Mouse (Mus musculus): Measurements from ENCODE around the gene Hexa.
A peak's percentile ranks its signal among the peaks of the same experiment; 100 is the strongest.

The Hexa gene

DNA sequence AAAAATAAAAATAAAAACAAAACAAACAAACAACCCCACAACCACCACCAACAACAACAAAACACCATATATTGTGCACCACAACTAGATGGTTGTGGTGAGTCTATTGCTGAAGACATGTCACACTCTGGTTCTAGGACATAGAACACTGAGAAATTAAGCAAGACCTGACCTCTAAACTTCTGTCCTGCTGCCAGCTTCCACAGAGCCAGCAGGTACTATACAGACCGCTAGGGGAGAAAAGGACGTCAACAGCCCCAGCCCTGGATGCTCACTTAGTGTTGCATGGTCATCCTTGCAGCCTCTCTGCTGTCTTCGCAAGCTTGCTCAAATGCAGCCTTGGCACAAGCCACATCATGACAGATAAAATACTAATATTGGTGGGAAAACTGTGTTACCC lies 11.8 kb upstream of the Hexa start:
- TF ChIP-seq POU5F1 (IDR thresholded peaks at IDR 0.05; ENCODE audit: borderline replicate concordance, low read length), result no peak
- no peak for TF ChIP-seq NANOG (IDR thresholded peaks at IDR 0.05; ENCODE audit: borderline replicate concordance, low read length)
- no peak for TF ChIP-seq CTCF (conservative IDR thresholded peaks at IDR 0.05; ENCODE audit: low read length)
- Histone ChIP-seq H3K9me3 (ENCODE audit: low read length) (no peaks in the 10 kb centered on the region), H3K4me1 (replicated peaks; ENCODE audit: low read depth, low read length) (peaks cover 27% of the 10 kb centered on the region), H3K27me3 (ENCODE audit: insufficient read depth, low read length) (0 out of 2 replicates have a peak, but pooled peaks cover 2% of the 10 kb centered on the region), H3K36me3 (ENCODE audit: insufficient read depth, low read length) (no peaks in the 10 kb centered on the region), H3K4me3 (replicated peaks; ENCODE audit: low read length) (no peak overlapping the region)

DNA sequence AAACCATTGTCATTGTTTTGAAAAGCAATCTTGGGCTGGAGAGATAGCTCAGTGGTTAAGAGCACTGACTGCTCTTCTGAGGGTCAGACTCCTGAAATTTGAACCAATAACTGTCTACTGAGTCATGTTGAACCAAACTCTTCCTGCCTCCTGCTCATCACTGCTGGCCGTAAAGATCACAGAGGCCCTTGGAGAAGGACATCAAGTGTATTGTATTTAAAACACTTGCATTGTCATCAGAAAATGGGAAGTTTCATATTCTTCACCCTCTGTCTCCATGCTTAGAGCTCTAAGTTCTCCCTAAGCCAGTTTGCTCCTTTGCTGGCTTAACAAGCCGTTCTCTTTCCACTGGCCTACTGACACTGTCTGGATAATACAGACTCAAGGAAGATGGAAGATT lies 11.1 kb upstream of the Hexa start:
- H3K9me3 ChIP-seq (ENCODE audit: low read length), result no peaks in the 10 kb centered on the region
- H3K4me1 ChIP-seq (replicated peaks; ENCODE audit: low read depth, low read length), result peaks cover 30% of the 10 kb centered on the region
- no peak for TF ChIP-seq CTCF (conservative IDR thresholded peaks at IDR 0.05; ENCODE audit: low read length)
- TF ChIP-seq POU5F1 (IDR thresholded peaks at IDR 0.05; ENCODE audit: borderline replicate concordance, low read length), result no peak
- H3K36me3 ChIP-seq (ENCODE audit: insufficient read depth, low read length), result no peaks in the 10 kb centered on the region
- no peak overlapping the region for H3K4me3 ChIP-seq (replicated peaks; ENCODE audit: low read length)
- 0 out of 2 replicates have a peak, but pooled peaks cover 2% of the 10 kb centered on the region for H3K27me3 ChIP-seq (ENCODE audit: insufficient read depth, low read length)

DNA sequence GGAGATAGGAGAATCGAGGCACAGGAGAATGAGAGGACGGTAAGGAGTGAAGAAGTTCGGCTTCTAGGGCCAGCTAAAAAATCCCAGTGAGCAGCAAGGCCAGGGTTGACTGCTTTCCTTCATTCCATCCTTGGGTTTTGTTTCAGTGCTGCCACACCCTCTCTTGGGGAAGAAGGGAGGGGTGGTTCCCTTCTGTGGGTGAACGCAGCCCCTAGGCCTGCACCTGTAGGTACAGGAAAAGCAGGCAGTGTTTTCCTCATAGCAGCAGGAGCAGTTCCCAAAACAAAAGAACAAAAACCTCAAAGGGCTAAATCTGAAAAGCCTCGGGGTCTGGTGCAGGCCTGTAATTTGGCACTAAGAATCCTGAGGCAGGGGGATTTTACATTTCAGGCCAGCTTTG lies 7.7 kb upstream of the Hexa start:
- TF ChIP-seq POU5F1 (IDR thresholded peaks at IDR 0.05; ENCODE audit: borderline replicate concordance, low read length) (no peak), CTCF (conservative IDR thresholded peaks at IDR 0.05; ENCODE audit: low read length) (no peak), NANOG (IDR thresholded peaks at IDR 0.05; ENCODE audit: borderline replicate concordance, low read length) (no peak)
- peaks cover 36% of the 10 kb centered on the region for H3K4me1 ChIP-seq (replicated peaks; ENCODE audit: low read depth, low read length)
- H3K9me3 ChIP-seq (ENCODE audit: low read length), result no peaks in the 10 kb centered on the region
- no peaks in the 10 kb centered on the region for H3K36me3 ChIP-seq (ENCODE audit: insufficient read depth, low read length)
- peak overlapping the region; percentile 45; the same call in 1 of the 2 replicates for H3K4me3 ChIP-seq (replicated peaks; ENCODE audit: low read length)
- no peaks in the 10 kb centered on the region for H3K27me3 ChIP-seq (ENCODE audit: insufficient read depth, low read length)

DNA sequence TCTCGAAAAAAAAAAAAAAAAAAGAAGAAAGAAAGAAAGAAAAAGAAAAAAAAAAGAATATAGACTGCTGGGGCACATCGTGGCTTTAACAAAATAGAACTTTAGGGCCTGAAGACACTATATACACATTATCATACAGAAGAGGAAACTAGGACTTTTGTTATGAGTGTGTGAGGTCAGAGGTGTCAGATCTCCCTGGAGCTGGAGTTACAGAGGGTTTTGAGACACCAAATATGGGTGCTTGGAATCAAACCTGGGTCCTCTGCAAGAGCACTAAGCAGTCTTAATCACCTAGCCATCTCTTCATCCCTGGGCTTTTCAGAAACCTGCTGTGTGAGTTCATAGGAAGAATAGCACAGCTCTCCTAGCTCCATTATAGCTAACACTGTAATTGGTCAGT lies 5.9 kb upstream of the Hexa start:
- peaks cover 40% of the 10 kb centered on the region for H3K4me1 ChIP-seq (replicated peaks; ENCODE audit: low read depth, low read length)
- H3K27me3 ChIP-seq (ENCODE audit: insufficient read depth, low read length), result peaks cover 9% of the 10 kb centered on the region; the same call in 1 of the 2 replicates
- TF ChIP-seq POU5F1 (IDR thresholded peaks at IDR 0.05; ENCODE audit: borderline replicate concordance, low read length) (no peak), NANOG (IDR thresholded peaks at IDR 0.05; ENCODE audit: borderline replicate concordance, low read length) (no peak), CTCF (conservative IDR thresholded peaks at IDR 0.05; ENCODE audit: low read length) (no peak)
- no peaks in the 10 kb centered on the region for H3K36me3 ChIP-seq (ENCODE audit: insufficient read depth, low read length)
- no peaks in the 10 kb centered on the region for H3K9me3 ChIP-seq (ENCODE audit: low read length)
- H3K4me3 ChIP-seq (replicated peaks; ENCODE audit: low read length), result no peak overlapping the region

DNA sequence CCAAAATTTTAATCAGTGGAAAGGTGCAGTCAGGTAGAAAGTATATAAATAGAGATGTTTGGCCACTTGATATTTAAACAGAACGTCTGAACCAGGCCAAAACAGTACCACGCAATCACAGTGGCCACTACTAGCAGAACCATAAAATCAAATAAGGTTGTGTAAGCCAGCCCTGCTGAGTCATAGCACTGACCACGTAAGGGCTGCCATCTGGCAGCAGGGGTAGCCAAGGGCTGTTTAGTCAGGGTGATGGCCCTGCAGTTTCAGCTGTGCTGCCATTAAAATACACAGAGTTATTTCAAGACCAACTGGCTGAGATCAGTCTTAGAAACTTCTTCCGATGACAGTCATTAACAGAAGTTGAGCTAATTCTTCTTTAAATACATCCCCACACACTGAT lies 5.5 kb upstream of the Hexa start:
- H3K4me3 ChIP-seq (replicated peaks; ENCODE audit: low read length), result no peak overlapping the region
- no peaks in the 10 kb centered on the region for H3K36me3 ChIP-seq (ENCODE audit: insufficient read depth, low read length)
- TF ChIP-seq CTCF (conservative IDR thresholded peaks at IDR 0.05; ENCODE audit: low read length) (no peak), POU5F1 (IDR thresholded peaks at IDR 0.05; ENCODE audit: borderline replicate concordance, low read length) (no peak), NANOG (IDR thresholded peaks at IDR 0.05; ENCODE audit: borderline replicate concordance, low read length) (no peak)
- H3K4me1 ChIP-seq (replicated peaks; ENCODE audit: low read depth, low read length), result peaks cover 42% of the 10 kb centered on the region
- peaks cover 9% of the 10 kb centered on the region; the same call in 1 of the 2 replicates for H3K27me3 ChIP-seq (ENCODE audit: insufficient read depth, low read length)
- H3K9me3 ChIP-seq (ENCODE audit: low read length), result no peaks in the 10 kb centered on the region

DNA sequence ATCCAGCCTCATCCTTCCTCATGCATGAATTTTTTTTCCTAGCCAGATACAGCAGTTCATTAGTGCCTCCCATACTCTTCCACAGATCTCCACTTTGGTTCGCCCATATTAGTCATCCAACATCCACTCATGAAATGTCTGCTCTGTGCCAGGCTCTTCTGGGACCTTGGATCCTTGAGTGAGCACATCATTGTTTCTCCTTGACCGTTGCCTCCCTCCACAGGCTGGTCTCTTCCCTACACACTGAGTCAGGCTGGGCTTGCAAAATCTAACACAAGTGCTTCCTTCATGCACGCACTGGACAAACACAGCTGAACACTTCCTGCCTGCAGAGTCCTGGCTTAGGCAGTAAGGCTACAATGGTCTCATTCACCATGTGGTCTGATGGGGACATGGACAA lies 1.7 kb upstream of the Hexa start:
- TF ChIP-seq CTCF (conservative IDR thresholded peaks at IDR 0.05; ENCODE audit: low read length) (no peak), NANOG (IDR thresholded peaks at IDR 0.05; ENCODE audit: borderline replicate concordance, low read length) (no peak), POU5F1 (IDR thresholded peaks at IDR 0.05; ENCODE audit: borderline replicate concordance, low read length) (no peak)
- H3K9me3 ChIP-seq (ENCODE audit: low read length), result no peaks in the 10 kb centered on the region

DNA sequence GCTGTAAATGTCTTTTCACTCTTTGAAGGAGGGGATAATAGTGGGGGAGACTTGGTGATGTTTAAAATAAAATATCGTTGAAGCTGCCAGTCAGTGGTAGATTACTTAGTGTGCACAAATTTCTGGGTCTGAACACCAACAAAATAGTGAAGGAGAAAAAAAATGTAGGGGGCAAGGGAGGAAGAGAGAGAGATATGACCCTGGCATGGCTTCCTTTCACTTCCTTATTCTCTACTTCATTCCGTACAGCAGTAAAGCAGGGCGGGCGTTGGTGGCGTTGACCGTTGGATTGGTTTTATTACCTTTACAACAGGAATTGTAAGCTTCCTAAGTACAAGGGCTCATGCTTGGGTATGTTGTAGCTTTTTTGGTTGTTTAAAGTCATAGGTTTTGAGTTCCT lies 2.3 kb downstream of the Hexa start:
- TF ChIP-seq POU5F1 (IDR thresholded peaks at IDR 0.05; ENCODE audit: borderline replicate concordance, low read length) (no peak), NANOG (IDR thresholded peaks at IDR 0.05; ENCODE audit: borderline replicate concordance, low read length) (no peak), CTCF (conservative IDR thresholded peaks at IDR 0.05; ENCODE audit: low read length) (no peak)
- no peaks in the 10 kb centered on the region for H3K9me3 ChIP-seq (ENCODE audit: low read length)

More for the DNA sequence above, 1.7 kb upstream of the Hexa start:
- H3K27me3 ChIP-seq (ENCODE audit: insufficient read depth, low read length), result peaks cover 21% of the 10 kb centered on the region
- peaks cover 32% of the 10 kb centered on the region for H3K4me1 ChIP-seq (replicated peaks; ENCODE audit: low read depth, low read length)
- H3K36me3 ChIP-seq (ENCODE audit: insufficient read depth, low read length), result peaks cover 20% of the 10 kb centered on the region
- H3K4me3 ChIP-seq (replicated peaks; ENCODE audit: low read length), result no peak overlapping the region

DNA sequence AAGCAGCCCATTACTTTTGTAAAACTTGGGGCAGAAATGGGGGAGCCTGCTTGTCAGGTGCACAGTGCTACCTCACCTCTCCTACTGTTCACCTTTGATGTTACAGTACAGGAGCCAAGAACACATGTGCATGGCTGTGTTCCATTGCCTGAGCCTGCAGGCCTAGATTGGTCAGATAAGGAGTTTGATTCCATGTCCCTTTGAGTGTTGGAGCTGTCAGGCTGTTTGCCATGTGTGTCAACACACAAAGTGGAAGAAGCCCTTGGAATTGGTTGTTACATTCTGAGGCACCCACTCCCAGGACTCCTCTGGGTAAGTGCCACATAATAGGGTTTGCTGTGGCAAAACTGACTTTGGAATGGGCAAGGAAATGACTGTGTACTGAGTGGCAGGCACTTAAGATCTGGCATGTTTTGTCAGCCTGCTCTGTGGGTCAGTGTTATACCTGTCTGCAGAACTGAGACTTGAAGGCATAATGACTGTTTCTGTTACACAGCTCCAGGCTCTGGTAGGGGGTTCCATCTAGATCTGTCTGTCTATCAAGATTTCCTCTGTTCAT lies 3.5 kb downstream of the Hexa start:
- TF ChIP-seq NANOG (IDR thresholded peaks at IDR 0.05; ENCODE audit: borderline replicate concordance, low read length) (no peak), POU5F1 (IDR thresholded peaks at IDR 0.05; ENCODE audit: borderline replicate concordance, low read length) (no peak), CTCF (conservative IDR thresholded peaks at IDR 0.05; ENCODE audit: low read length) (no peak)
- no peaks in the 10 kb centered on the region for H3K9me3 ChIP-seq (ENCODE audit: low read length)
- H3K27me3 ChIP-seq (ENCODE audit: insufficient read depth, low read length), result peaks cover 18% of the 10 kb centered on the region
- H3K4me1 ChIP-seq (replicated peaks; ENCODE audit: low read depth, low read length), result peaks cover 49% of the 10 kb centered on the region
- H3K36me3 ChIP-seq (ENCODE audit: insufficient read depth, low read length), result peaks cover 42% of the 10 kb centered on the region
- H3K4me3 ChIP-seq (replicated peaks; ENCODE audit: low read length), result no peak overlapping the region

More for the DNA sequence above, 2.3 kb downstream of the Hexa start:
- peaks cover 30% of the 10 kb centered on the region for H3K36me3 ChIP-seq (ENCODE audit: insufficient read depth, low read length)
- H3K4me1 ChIP-seq (replicated peaks; ENCODE audit: low read depth, low read length), result peaks cover 42% of the 10 kb centered on the region
- H3K4me3 ChIP-seq (replicated peaks; ENCODE audit: low read length), result no peak overlapping the region
- peaks cover 21% of the 10 kb centered on the region for H3K27me3 ChIP-seq (ENCODE audit: insufficient read depth, low read length)

DNA sequence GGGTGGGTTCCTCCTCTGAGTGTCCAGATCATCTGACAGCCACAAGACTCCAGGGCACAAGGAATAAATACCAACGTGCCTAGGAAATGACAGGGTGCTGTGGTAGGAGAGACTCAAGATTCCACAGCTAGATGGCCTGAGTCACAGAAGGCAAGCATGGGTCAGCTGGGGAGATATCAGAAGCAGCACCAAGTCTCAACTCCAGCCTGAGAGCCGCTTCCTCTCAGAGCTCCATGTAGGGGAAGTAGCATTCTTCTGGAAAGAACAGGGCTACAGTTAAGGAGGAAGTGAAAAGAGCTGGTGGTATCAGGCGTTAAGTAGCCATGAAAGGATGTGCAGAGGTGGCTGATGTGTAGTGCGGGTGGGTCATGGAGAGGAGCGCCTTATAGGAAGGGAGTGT lies 5.4 kb downstream of the Hexa start:
- H3K4me1 ChIP-seq (replicated peaks; ENCODE audit: low read depth, low read length), result peaks cover 55% of the 10 kb centered on the region
- peaks cover 52% of the 10 kb centered on the region for H3K36me3 ChIP-seq (ENCODE audit: insufficient read depth, low read length)
- peaks cover 10% of the 10 kb centered on the region for H3K27me3 ChIP-seq (ENCODE audit: insufficient read depth, low read length)
- no peak overlapping the region for H3K4me3 ChIP-seq (replicated peaks; ENCODE audit: low read length)
- no peaks in the 10 kb centered on the region for H3K9me3 ChIP-seq (ENCODE audit: low read length)
- no peak for TF ChIP-seq NANOG (IDR thresholded peaks at IDR 0.05; ENCODE audit: borderline replicate concordance, low read length)
- TF ChIP-seq CTCF (conservative IDR thresholded peaks at IDR 0.05; ENCODE audit: low read length), result no peak
- TF ChIP-seq POU5F1 (IDR thresholded peaks at IDR 0.05; ENCODE audit: borderline replicate concordance, low read length), result no peak

Data from E14TG2a.4 (cell line).